Comparison of ENCODE assay signal across 12 mouse cellular contexts in genomic region chr12:110082921-110083320, GRCm38 (mm10).
DNase-seq lines count a peak whose midpoint lies in the region; ATAC-seq and TF ChIP-seq lines count a peak whose summit lies in the region.
"Had no signal": no experiment of that assay in that cellular context is flagged by ENCODE, and none has a peak within 500 bp of the region (broad histone marks: within the 10 kb centered on the region; RNA-seq: fewer than 3 reads in every experiment).

No protein-coding gene starts in this region.

- no peaks in the 10 kb centered on the region for H3K4me1 ChIP-seq in lung, postnatal 0 days (ENCODE audit: insufficient read depth, low read depth, low read length)
- no peaks in the 10 kb centered on the region for H3K4me1 ChIP-seq in forebrain, postnatal 0 days (ENCODE audit: insufficient read depth)

- DNase-seq in lung, postnatal 0 days (ENCODE audit: low spot score): no peak
- no peak for DNase-seq in lung, postnatal 25 days (ENCODE audit: low spot score)
- peak; percentile 45 for DNase-seq in embryo, embryonic 10.5 days (ENCODE audit: low spot score)
- DNase-seq in kidney, adult 18-20 months: peak; percentile 39
- DNase-seq in mesoderm, embryonic 11.5 days (ENCODE audit: low read depth, low spot score): peak; percentile 48
- DNase-seq in forebrain, postnatal 0 days: no peak
- no peak for DNase-seq in thymus, postnatal 4 days
- DNase-seq in c-Kit-positive CD71-positive TER-119-positive erythroid progenitor cells, embryonic 14.5 days (ENCODE audit: low spot score): no peak
- DNase-seq: cerebellum, adult 8-10 months; thymus, postnatal 14 days had no signal

- no peak overlapping the region for H3K27ac ChIP-seq in lung, postnatal 0 days (ENCODE audit: low read length)
- no peak overlapping the region for H3K27ac ChIP-seq in forebrain, postnatal 0 days (ENCODE audit: low read depth, low read length)
- H3K27ac ChIP-seq: intestine, embryonic 15.5 days had no signal

- TF ChIP-seq EP300 in lung, postnatal 0 days (IDR thresholded peaks at IDR 0.05): no peak

- H3K27me3 ChIP-seq in lung, postnatal 0 days (replicated peaks; ENCODE audit: insufficient read depth, low read length): no peaks in the 10 kb centered on the region
- no peaks in the 10 kb centered on the region for H3K27me3 ChIP-seq in forebrain, postnatal 0 days (ENCODE audit: insufficient read depth, low read length)
- H3K27me3 ChIP-seq: intestine, embryonic 15.5 days had no signal

- no peak overlapping the region for H3K4me3 ChIP-seq in lung, postnatal 0 days (ENCODE audit: low read depth, low read length)
- no peak overlapping the region for H3K4me3 ChIP-seq in forebrain, postnatal 0 days (ENCODE audit: low read depth, low read length)
- H3K4me3 ChIP-seq: intestine, embryonic 15.5 days had no signal

- WGBS in lung, postnatal 0 days: 31% methylated on average over 13 of the region's 13 CpGs
- 77% methylated on average over 13 of the region's 13 CpGs for WGBS in forebrain, postnatal 0 days

- no peaks in the 10 kb centered on the region for H3K9me3 ChIP-seq in lung, postnatal 0 days (ENCODE audit: low read length)
- no peaks in the 10 kb centered on the region for H3K9me3 ChIP-seq in forebrain, postnatal 0 days (ENCODE audit: low read length)
- H3K9me3 ChIP-seq: intestine, embryonic 15.5 days had no signal

- no peak overlapping the region for H3K9ac ChIP-seq in lung, postnatal 0 days (replicated peaks; ENCODE audit: low read depth)
- no peak overlapping the region for H3K9ac ChIP-seq in forebrain, postnatal 0 days
- H3K9ac ChIP-seq: intestine, embryonic 15.5 days had no signal

- peak; percentile 46; the same call in 1 of the 2 replicates for ATAC-seq in lung, postnatal 0 days
- ATAC-seq in forebrain, postnatal 0 days: no peak
- ATAC-seq: activated CD4-positive, CD25-positive, alpha-beta regulatory T cell, adult 4 months; intestine, embryonic 15.5 days had no signal

- no peak overlapping the region for H3K4me2 ChIP-seq in lung, postnatal 0 days (replicated peaks; ENCODE audit: low read depth, low read length)
- H3K4me2 ChIP-seq in forebrain, postnatal 0 days (ENCODE audit: low read depth): no peak overlapping the region
- H3K4me2 ChIP-seq: intestine, embryonic 15.5 days had no signal

- TF ChIP-seq CTCF in lung, postnatal 0 days (IDR thresholded peaks at IDR 0.05): no peak
- TF ChIP-seq CTCF in forebrain, postnatal 0 days (IDR thresholded peaks at IDR 0.05; ENCODE audit: low read depth): no peak

- no peaks in the 10 kb centered on the region for H3K36me3 ChIP-seq in lung, postnatal 0 days (ENCODE audit: insufficient read depth, low read length)
- no peaks in the 10 kb centered on the region for H3K36me3 ChIP-seq in forebrain, postnatal 0 days (ENCODE audit: insufficient read depth)
- H3K36me3 ChIP-seq: intestine, embryonic 15.5 days had no signal

Comparison
In these comparisons a context has a peak if more than half of its experiments do, and no peak if none do; other contexts are left out.
1. DNase-seq: peak in embryo, embryonic 10.5 days (single experiment), kidney, adult 18-20 months (single experiment) and mesoderm, embryonic 11.5 days (single experiment); none in lung, postnatal 0 days (single experiment), lung, postnatal 25 days (single experiment), forebrain, postnatal 0 days (single experiment), thymus, postnatal 4 days (single experiment) and c-Kit-positive CD71-positive TER-119-positive erythroid progenitor cells, embryonic 14.5 days (single experiment).